Mouse (Mus musculus) liver, embryonic 14.5 days (tissue): ENCODE measurements around the gene Dnajc11.

Experiments used
- CTCF ChIP-seq: IDR thresholded peaks from 2 replicates; pipeline ENCODE4 v1.5.1; 2016; ENCODE audit warnings: antibody characterized with exemption, low read depth, control low read depth
- EP300 ChIP-seq: IDR thresholded peaks from 2 replicates; pipeline ENCODE4 v1.6.1; 2016; ENCODE audit warnings: antibody characterized with exemption, low read depth

DNA sequence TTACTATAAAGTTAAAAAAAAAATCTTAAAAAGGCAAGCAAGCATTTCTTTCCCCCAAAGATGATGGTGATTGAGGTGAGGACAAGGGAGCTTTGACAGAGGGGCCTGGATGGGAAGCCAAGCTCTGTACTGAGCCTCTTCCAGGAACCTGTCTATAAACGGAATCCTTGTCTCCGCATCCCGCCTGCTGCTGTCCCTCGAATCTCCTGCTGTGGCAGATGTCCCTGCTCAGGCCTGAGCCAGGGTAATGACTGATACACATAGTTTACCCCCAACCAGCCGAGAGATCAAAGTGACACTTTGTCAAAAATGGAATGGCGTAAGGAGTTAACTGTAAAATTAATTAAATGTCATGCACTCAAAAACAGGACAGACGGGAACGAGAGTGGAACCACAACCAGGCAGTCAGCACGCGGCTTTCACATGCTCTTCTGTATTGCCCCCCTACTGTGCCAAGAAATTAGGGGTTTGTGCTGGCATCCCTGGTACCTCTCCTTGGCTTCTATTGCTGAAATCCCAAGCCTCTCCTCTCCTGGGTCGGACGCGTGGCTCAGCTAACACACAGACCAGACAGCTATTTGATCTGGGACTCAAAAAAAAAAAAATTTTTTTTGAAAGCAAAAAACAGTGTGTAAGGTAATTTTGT lies 34.8 kb upstream of the Dnajc11 start:
- TF ChIP-seq EP300: no peak
- no peak for TF ChIP-seq CTCF
